Mouse (Mus musculus): ENCODE measurements at regions not wholly inside any gene's neighbourhood (a gene's known extent, or its start where the extent isn't known, plus 50 kb on each side); places are given as distances from the start of the nearest gene placed in this dataset.

- no peak for ATAC-seq (ENCODE audit: insufficient number of reproducible peaks, low FRiP score, low TSS enrichment)
Measured at GRCm38 (mm10) chr1:187556718-187557117, 51.9 kb upstream of the Esrrg start.

All from cerebellum, adult (tissue).